Mouse (Mus musculus) frontal cortex, postnatal 10 days (tissue): ENCODE results near the gene Trabd2b.

ENCODE experiments used
- DNase-seq, 2 experiments: peaks; one replicate each; pipeline ENCODE4 v3.0.0; 2022; ENCODE audit warnings: low spot score in 2 of 2, mixed read lengths in 1 of 2

Gene Trabd2b

GRCm38 (mm10) chr4:114540031-114540430 lies 133.5 kb downstream of the Trabd2b start:
- DNase-seq, result no peak

- DNase-seq, result no peak
Measured at GRCm38 (mm10) chr4:114541221-114541620, 134.7 kb downstream of the Trabd2b start.

GRCm38 (mm10) chr4:114542136-114542535 lies 135.6 kb downstream of the Trabd2b start:
- DNase-seq, result no peak

DNA sequence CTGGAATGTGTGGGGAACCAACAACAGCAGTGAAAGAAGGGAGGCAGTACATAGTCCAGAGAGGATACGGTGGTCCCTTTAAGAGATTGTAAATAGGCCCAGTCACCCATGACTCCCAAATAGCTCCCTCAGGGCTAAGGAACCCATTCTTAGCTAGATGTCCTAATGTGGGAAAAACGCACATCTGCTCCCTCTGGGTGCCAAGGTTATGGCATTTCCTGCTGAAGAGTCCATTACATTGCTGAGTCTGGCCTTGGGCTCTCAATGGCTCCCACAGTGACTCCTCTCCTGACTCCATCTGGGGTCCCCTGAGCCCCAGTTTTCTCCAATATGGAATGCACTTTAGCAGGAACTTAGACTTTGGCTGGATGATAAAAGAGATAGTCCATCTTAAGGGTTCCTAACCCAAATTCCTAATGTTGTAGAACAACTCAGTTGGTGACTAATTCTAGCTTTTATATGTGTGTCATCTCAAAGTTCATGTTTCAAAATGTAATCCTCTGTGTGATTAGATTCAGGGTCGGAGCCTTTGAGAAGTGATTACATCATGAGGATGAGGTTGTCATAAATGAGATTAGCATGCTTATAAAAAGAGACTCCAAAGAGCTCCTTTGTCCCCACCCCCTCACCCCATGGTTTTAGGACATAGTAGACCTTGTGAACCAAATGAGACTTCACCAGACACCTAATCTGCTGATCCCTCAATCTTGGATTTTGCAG lies 139.1 kb downstream of the Trabd2b start:
- no peak for DNase-seq

- no peak for DNase-seq
Measured at GRCm38 (mm10) chr4:114547658-114548448, 141.3 kb downstream of the Trabd2b start.

DNA sequence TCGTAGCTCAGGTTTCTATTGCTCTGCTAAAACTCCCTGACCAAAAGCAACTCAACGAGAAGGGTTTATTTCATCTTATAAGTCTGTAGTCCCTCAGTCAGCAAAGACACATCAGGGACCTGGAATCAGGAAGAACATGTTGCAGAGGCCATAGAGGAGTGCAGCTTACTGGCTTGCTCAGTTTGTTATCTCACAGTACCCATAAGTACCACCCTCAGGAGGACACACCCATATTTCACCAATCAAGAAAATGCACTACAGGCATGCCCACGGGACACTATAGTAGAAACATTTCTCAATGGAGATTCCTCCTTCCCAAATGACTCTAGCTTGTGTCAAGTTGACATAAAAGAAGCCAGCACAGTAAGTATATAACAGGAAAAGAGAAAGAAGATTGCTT lies 143.0 kb downstream of the Trabd2b start:
- no peak for DNase-seq

DNA sequence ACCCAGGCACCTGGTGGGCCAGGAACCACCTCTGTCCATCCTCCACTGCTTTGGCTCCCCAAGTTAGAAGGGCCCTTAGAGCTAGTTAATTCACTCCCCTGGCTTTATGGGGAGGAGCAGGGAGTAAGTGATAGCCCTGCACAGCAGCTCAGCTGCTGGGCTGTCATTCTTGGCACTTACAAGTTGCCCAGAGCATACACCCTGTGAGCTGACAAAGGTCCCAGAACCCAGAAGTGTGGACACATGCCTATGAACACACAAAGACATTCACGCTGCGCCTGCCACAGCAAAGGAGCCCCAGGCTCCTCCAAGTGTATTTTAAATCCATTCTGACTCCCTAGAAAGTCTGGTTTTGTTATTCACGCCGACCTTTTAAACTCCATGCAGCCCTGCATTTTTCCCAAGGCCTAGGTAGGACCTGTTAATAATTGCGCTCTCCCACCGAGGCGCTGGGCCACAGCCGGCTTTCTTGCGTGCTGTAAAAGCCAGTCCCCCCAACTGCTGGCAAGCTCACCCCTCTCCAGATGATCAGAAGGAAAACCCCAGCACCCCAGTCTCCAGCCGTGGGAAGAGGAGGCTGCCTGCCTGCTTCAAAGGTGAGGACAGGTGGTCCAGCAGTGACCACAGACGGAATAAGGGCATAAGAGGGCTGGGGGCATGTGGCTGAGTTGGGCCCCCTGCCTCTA lies 144.1 kb downstream of the Trabd2b start:
- DNase-seq, result no peak

GRCm38 (mm10) chr4:114556880-114557279 lies 150.4 kb downstream of the Trabd2b start:
- no peak for DNase-seq

DNA sequence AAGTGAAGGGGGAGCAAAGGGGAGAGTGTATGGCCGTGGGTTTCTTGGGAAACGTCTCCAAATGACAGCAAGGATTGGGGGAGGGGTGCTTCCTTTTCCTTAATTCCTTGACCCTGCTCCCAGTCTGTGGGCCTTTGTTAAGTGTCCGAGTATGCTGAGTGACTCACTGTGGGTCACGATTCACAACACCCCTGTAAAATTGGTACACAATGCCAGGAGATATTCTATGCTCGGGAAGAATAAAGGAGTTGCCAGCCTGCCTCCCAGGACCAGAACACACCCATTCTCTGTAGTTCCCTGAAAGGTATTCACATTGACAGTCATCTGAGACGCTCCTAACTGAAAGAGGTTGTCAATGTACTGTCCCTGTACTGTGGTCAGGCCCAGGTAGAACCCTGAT lies 151.2 kb downstream of the Trabd2b start:
- no peak for DNase-seq

DNA sequence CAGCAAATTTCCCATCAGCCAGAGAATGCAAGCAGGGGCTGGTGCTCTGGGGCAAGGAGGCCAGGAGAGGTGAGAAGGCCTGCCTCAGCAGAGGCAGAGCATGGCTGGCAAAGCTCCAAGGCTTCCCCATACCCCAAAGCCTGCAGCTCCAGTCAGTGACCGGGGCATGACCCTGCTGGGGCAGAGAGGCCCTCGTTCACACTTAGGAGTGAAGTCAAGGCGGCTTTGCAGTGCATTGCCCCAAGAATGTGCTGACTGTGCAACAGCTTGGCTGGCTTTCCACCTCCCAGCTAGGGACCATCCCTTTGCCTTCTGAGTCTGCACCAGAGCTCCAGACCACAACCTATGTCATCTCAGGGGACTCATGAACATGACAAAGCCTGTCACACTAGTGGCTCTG lies 152.0 kb downstream of the Trabd2b start:
- no peak for DNase-seq

- no peak for DNase-seq
Measured at GRCm38 (mm10) chr4:114560638-114561216, 154.2 kb downstream of the Trabd2b start.

DNA sequence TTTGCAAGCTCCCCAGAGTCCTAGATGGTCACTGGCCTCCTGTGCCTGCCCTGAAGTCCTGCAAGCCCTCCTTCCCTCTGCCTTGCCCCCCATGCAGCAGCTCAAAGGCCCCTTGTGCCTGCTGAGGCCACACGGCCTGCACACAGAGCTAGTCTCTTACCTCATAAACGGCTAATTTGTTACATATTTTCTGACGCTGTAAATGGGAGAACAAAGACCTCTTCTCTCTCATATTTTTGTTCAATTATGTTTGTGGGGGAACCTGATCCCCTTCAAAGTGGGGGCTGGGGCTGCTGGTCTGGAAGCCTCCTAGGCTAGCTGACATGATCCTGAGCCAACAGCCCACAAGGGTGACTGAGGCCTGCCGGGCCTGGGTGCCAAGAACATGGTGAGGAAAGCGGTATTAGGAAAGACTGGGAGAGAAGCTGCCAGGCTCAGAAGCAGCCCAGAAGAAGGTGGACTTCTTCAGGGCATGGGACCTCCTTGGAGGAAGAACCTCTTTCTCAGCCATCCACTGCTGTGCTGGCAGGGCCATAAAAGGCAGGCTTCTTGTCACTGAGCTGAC lies 157.7 kb downstream of the Trabd2b start:
- DNase-seq, result no peak

DNA sequence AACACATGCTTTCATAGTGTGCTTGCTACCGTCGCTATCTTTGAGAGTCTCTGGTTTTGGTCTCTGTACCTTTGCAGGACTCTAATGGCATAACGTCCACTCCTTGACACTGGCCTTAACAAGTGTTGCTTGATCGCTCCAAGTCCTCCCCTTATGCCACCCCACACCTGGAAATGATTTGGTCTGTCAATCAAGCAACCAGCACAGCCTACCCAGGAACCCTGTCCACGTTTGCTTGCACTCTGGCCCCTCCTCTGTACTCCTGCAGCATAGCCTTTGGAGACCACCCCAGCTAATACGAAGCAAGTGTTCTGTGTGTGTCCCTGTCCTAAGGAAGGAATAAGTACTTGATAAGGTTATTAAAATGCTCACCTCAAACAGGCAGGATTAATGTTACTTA lies 161.1 kb downstream of the Trabd2b start:
- DNase-seq, result no peak

DNA sequence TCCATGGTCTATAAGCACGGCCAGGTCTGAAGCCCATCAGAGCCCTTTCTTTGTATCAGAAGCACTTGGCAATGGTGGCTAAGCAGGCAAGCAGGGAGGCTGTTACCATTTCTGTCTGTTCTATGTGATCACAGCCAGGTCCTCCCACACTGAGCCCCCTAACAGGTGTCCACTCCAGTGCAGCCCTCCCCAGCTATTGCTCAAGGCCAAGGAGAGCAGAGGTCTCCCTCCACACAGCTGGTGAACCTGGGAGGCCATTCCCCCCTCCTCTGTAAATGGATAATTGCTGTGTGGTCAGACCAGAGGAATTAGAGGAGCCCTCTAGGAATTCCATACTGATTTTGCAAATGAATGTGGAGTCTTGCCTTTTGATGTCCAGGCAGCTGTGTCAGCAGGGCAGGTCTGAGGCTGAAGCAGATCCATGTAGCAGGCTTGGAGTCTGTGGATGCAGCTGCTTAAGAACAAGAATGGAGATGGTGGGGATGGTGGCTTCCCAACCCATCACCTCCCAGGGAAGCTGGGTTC lies 161.6 kb downstream of the Trabd2b start:
- no peak for DNase-seq

- peak in 1 of 2 experiments; percentile 21 for DNase-seq
Measured at GRCm38 (mm10) chr4:114578153-114578950, 171.8 kb downstream of the Trabd2b start.

DNA sequence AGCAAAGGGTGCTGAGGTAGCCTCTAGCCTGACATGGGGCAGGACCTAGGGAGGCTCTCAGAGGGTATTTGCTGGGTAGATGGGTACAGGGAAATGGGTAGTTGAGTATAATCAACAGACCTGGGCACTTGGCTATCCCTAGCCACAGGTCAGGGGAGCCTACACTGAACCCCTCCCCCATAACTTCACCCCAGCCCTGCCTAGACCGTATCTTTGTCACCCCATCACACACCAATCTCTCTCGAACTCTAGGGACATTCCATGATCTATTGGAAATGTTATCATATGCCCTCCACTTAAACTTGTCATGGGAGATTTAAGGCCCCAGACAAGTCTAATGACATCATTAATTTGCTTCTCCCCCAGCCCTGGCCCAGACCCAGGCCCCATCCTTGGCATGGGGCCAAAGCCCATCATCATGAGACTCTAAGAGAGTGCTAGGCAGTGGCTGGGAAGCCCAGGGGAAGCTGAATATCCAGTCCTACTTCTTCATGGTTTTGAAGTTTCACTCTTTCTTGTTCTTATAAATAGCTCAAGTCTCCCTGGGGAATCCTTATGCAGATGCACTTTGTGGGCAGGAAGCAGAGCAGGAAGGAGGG lies 177.1 kb downstream of the Trabd2b start:
- no peak for DNase-seq

GRCm38 (mm10) chr4:114584686-114585085 lies 178.2 kb downstream of the Trabd2b start:
- DNase-seq, result no peak

DNA sequence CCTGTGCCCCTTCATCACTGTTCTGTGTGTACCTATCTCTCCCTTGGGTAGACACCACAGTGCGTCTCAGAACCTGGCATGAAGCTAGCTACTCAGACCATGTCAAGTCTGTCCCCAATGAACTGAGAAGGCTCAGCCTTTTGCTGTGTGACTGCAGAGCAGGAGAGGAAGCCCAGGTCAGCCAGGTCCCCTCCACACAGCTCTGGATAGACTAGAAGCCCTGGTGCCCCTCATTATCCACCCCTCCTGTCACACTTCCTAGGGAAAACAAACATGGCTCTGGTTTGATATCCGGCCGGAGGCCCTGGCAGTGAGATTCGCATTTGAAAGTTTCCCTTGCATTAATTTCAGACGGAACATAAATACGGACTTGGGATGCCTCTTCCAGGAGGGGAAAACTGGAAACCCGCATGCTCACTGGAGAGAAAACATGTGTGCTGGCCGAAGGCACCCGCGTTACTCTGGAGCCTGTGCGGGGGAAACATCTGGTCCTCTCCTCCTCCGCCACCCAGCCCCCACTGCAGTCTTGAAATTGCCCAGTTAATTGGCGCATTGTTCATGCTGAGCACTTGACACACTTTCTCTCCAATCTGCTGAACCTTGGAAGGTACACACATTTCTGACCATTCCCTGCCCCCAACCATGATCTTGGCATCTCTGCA lies 187.2 kb downstream of the Trabd2b start:
- DNase-seq, result no peak

GRCm38 (mm10) chr4:114595188-114595701 lies 188.7 kb downstream of the Trabd2b start:
- DNase-seq, result no peak

- no peak for DNase-seq
Measured at GRCm38 (mm10) chr4:114599121-114599520, 192.6 kb downstream of the Trabd2b start.
